Mouse (Mus musculus) CD4-positive naive resting alpha-beta T cell, adult 57 days (primary cell): ENCODE measurements around the gene Cyp2g1. TPM values are rescaled to one million over a fixed set of nuclear protein-coding genes. Genes with fewer than 3 reads are reported as not detected.

Experiments used
- total RNA-seq: library from RNA; stranded (reverse); gene quantifications from one replicate; pipeline ENCODE4 v1.2.4, GENCODE M21; 2023

Gene Cyp2g1
- not detected for total RNA-seq

DNA sequence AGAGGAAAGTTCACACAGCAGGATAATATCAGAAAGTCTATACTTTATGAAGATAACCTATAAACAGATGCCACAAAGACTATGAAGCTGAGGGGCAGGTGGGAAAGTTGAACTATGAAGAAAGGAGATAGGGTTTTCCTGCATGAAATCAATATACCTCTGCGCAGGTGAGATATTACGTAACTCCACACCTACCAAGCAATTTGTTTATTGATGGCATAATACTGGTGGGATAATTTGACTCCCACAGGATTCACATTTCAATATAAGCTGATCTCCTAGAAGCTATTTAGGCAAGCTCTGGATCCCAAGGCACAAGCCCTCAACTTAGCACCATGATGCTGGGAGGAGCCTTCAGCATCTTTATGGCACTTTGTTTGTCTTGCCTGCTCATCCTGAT lies at the start of gene Cyp2g1:
Gene Cyp2g1, plus strand, starts transcription at position 301 of the 400 bp plus-strand sequence.

DNA sequence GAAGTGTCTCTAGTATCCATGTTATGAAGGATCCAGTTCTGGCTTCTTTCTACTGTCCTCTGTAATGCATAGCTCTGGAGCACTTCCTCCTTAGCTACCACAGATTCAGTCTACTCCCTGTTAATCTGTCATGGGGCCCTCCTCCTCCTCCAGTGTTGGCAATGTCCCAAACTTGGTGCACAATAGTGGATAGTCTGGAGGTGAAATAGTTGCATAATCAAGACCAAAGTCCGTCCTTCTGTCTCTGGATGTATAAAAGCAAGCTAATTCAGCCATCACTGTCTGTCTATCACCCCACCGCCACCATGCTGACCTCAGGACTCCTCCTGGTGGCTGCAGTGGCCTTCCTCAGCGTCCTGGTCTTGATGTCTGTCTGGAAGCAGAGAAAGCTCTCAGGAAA lies 26.4 kb downstream of the Cyp2g1 start, which contains the start of gene Cyp2a5:
Gene Cyp2a5, plus strand, starts transcription at position 247 of the 400 bp plus-strand sequence.

Other genes with a start within 250 kb of the Cyp2g1 start
- not detected for gene Vmn1r185, start 190.4 kb upstream of the Cyp2g1 start, total RNA-seq
- gene Cyp2b23, start 122.5 kb upstream of the Cyp2g1 start, total RNA-seq = not detected
- gene Cyp2b19, start 51.8 kb upstream of the Cyp2g1 start, total RNA-seq = not detected
- gene Cyp2a5, start 26.4 kb downstream of the Cyp2g1 start, total RNA-seq = not detected
- gene Cyp2a22, start 130.5 kb downstream of the Cyp2g1 start, total RNA-seq = not detected
- not detected for gene Cyp2a12, start 220.2 kb downstream of the Cyp2g1 start, total RNA-seq